Mouse (Mus musculus): ENCODE data around the gene Cdrt4. TPM values are rescaled to one million over a fixed set of nuclear protein-coding genes. Genes with fewer than 3 reads are reported as not detected.

Gene Cdrt4
- total RNA-seq, 2 experiments from 2014 or later: not detected

DNA sequence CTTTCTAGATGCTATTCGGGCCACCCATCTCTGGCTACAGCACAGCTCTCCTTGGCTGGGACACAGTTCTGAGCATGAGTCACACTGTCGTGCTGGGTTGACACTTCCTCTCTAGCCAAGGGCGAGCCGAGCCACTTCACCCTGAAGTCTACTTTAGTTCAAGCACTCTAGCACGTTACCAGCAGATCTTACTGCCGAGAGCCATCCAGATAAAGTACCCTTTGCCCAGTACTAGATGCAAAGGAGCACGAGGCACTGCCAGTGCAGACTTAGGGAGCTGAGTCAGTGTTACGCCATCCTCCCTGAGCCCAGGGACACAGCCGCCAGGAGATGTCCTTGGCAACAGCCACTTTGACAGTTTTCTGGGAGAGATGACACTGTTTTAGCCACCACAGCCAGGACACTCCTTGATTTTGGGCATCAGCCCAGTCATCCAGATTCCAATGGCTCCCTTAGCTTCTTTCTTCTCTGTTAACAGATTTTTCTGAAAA is 75.7 kb downstream of the Cdrt4 start:
- intact Hi-C loops (cut with DNase I): loop anchor here (2.0 to 5.0 kb wide), 2 partner anchors 104 kb away; no protein-coding TSS in a partner anchor
- peak; percentile 64 to 76 for DNase-seq

DNA sequence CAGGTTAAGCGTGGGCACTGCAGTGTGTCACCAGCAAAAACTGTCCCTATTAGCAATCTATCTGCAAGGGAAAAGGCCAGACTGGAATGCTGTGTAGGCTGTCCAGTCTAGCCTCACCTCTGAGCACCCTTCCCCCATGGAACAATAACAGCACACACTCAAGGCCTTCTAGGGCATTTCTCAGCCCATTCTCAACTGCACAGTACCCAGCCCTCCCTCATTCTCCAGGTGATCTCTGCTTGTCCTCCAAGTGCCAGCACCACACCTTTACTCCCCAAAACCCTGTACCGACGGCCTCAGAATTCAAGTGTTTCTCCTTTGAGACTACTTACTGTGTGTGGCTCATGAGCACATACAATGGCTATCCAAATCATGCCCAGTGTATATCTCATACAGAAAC is 77.1 kb downstream of the Cdrt4 start:
- DNase-seq: no peak
- intact Hi-C loops (cut with DNase I): loop anchor here (5.0 kb wide), 1 partner anchor 106 kb away; no protein-coding TSS in a partner anchor

DNA sequence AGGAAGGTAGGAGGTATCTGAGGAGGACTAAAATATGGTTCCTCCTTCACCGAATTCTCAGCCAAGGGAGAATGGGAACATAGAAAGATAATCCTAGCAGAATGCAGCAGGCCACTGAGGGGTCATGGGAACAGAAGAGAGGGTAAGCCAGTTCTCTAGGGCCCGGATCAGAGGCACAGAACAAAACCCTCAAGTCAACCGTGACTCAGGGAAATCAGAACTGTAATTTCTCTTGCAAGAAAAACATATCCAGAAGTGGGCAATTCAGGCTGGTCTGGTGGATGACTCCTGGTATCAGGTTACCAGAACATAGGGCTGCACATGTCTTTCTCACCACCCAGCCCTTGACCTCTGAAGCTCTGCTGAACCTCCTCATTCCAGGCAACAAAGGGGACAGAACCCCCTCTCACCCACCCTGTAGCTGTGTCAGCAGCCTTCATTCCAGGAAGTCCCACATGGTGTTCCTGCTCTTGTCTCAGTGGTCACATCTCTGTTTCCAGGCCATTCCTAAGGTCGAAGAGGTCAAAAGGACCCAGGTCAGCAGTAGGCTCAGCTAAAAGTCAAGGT is 78.2 kb downstream of the Cdrt4 start:
- intact Hi-C loops (cut with DNase I): loop anchor here (5.0 kb wide), 1 partner anchor 107 kb away; no protein-coding TSS in a partner anchor
- no peak for DNase-seq

DNA sequence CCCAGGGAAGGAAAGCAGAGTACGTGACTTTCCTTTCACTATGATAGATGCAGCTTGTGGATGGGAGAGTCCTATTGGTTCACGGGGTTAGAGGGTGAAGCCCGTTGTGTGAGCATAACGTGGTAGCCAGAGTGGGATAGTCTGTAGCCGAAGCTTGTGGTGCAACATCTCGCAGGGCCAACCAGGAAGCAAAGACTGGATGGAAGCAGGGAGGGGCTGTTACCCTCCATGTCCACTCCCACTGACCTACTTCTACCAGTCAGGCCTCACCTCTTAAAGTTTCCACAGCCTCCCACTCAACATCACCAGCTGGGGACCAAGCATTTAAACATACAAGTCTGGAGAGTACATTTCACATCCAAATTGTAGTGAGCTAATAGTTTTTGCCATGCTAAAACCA is 78.7 kb downstream of the Cdrt4 start:
- intact Hi-C loops (cut with DNase I): loop anchor here (5.0 kb wide), 1 partner anchor 107 kb away; no protein-coding TSS in a partner anchor
- DNase-seq: no peak

DNA sequence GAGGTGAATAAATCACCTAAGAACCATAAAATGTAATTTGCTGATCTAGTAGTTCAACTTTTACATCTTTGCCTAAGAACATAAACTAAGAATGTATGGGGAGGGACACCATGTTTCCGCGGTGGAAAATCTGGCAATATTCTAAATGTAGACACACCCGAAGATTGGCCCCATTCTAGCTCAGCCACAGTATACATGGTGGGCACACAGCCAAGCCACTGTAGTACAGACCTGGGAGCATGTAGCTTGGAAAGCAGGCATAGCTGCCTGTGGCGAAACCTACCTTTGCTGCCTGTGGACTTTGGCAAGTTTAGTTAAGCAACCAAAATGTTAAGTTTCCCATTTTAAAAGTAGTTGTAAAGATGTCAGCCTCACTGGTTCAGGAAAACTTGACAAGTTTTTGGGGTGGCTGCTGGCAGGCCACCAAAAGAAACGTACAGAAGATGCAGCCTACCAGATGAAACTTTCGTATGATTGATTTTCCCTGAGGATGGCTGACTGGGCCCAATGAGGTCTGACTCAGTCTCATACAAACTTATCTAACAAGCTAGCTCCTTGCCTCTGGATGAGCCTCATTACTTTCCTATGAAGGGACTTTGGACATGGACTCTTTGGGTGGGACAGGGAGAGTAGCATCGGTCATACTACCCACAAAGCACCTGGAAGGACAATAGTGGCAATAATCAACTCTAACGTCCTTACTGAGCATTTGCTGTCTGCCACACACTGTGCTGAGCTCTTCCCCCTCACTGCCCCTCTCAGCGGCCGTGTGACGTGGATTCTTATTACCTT is 84.6 kb downstream of the Cdrt4 start:
- intact Hi-C loops (cut with DNase I): no loop called here
- DNase-seq: no peak

DNA sequence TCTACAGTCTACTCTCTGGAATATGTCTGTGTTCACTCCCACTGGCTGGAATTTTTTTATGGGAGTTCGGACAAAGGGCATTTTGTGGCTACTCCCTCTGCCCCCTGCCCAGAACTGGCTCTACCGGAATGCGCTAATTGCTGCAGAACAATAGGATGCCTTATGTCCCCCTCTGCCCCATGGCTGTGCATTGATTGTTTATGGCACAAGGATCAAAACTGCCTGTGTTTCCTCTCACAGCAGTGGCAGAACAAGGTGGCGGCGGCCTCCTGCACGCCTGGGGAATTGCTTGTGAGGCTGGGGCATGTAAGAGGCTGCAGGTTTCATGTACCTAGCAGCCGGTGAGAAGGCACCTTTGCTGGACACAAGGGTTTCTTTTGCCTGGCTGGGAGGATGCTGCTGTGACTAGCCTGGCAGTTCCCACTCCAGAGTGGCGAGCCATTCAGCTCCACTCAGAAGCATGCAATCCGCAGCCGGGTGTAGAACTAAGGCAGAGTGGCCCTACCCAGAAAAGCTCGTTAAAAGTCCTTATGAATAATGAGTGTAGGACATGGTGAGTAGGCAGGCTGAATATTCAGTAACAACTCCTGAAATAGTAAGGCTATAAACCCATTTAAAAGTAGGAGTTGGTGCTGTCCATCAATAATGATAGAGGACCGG is 89.1 kb downstream of the Cdrt4 start:
- intact Hi-C loops (cut with DNase I): no loop called here
- DNase-seq: no peak

Other genes with a start within 250 kb of the Cdrt4 start
- gene Zfp287, start 219.3 kb upstream of the Cdrt4 start, total RNA-seq (2021): 1 to 10 TPM; 2.0 to 2.6 TPM
- not detected for gene Gm10428, start 198.1 kb upstream of the Cdrt4 start, total RNA-seq (2021)
- 1 to 10 TPM in 1 of 2 experiments, under 1 TPM in 1; 0.70 to 1.1 TPM for gene Zfp286, start 161.7 kb upstream of the Cdrt4 start, total RNA-seq (2021)
- gene Trim16, start 131.0 kb upstream of the Cdrt4 start, total RNA-seq (2021): 1 to 10 TPM; 6.8 to 7.1 TPM
- under 1 TPM in 1 of 2 experiments, not detected in 1; 0.30 TPM for gene Fbxw10, start 104.1 kb upstream of the Cdrt4 start, total RNA-seq (2021)
- gene Tvp23b, start 71.7 kb upstream of the Cdrt4 start, total RNA-seq (2021): 10 to 100 TPM; 18.6 to 18.8 TPM
- not detected for gene Tekt3, start 110.5 kb downstream of the Cdrt4 start, total RNA-seq (2021)
- 10 to 100 TPM; 51.5 to 55.6 TPM for gene Pmp22, start 177.8 kb downstream of the Cdrt4 start, total RNA-seq (2021)

Measured in heart, postnatal 36 days (tissue).